Mouse (Mus musculus) heart, embryonic 13.5 days (tissue): Measurements from ENCODE around the gene Ucp1. TPM values are rescaled to one million over a fixed set of nuclear protein-coding genes. Genes with fewer than 3 reads are reported as not detected.

Source experiments
- ATAC-seq: fragments of 200-750 bp; cut with Nextera tagmentation; 2 replicates; pipeline ENCODE4 v1.8.0; 2017; ENCODE audit warnings: moderate TSS enrichment; ENCODE audit not compliant: insufficient number of reproducible peaks, low FRiP score, low TSS enrichment; ENCODE audit errors: extremely low read depth
- H3K27ac ChIP-seq: fragments of 300-500 bp; sonication (generic); replicated peaks from 2 replicates; pipeline ENCODE4 v1.5.1; 2015; ENCODE audit warnings: moderate library complexity, mild to moderate bottlenecking, inconsistent platforms
- H3K27me3 ChIP-seq: fragments of 300-500 bp; sonication (generic); replicated peaks from 2 replicates; pipeline ENCODE4 v1.6.1; 2015; ENCODE audit warnings: mild to moderate bottlenecking, inconsistent platforms
- H3K36me3 ChIP-seq: fragments of 300-500 bp; sonication (generic); 2 replicates; pipeline ENCODE4 v1.6.1; 2015; ENCODE audit warnings: mild to moderate bottlenecking, inconsistent platforms
- H3K4me1 ChIP-seq: fragments of 300-500 bp; sonication (generic); 2 replicates; pipeline ENCODE4 v1.6.1; 2015; ENCODE audit warnings: inconsistent platforms
- H3K4me2 ChIP-seq: fragments of 300-500 bp; sonication (generic); 2 replicates; pipeline ENCODE4 v1.6.1; 2015; ENCODE audit warnings: inconsistent platforms, mild to moderate bottlenecking, moderate library complexity
- H3K4me3 ChIP-seq: fragments of 300-500 bp; sonication (generic); 2 replicates; pipeline ENCODE4 v1.5.1; 2015; ENCODE audit warnings: moderate library complexity, mild to moderate bottlenecking, inconsistent platforms
- H3K9ac ChIP-seq: fragments of 300-500 bp; sonication (generic); 2 replicates; pipeline ENCODE4 v1.6.1; 2015; ENCODE audit warnings: inconsistent platforms, mild to moderate bottlenecking, moderate library complexity
- H3K9me3 ChIP-seq: fragments of 300-500 bp; sonication (generic); 2 replicates; pipeline ENCODE4 v1.6.1; 2016; ENCODE audit warnings: inconsistent platforms
- WGBS: fragments of 180-500 bp; shearing (Covaris S2); methylation state at CpG from one replicate; pipeline ENCODE4 v1.1.7; 2015; ENCODE audit warnings: mixed read lengths; 5-methylcytosine and 5-hydroxymethylcytosine counted together
- polyA plus RNA-seq: library from polyadenylated mRNA; unstranded; fragments of >200 nt; fragmentation: Nextera tagmentation; extraction: Ambion mirVana; gene quantifications from 2 replicates; pipeline ENCODE4 v1.2.1, GENCODE M21; 2015

Gene Ucp1
- polyA plus RNA-seq: not detected in 2 replicates

- no peaks in the 10 kb centered on the region for H3K9me3 ChIP-seq
- H3K36me3 ChIP-seq: no peaks in the 10 kb centered on the region
- peak within 1 kb of the TSS; percentile 58 for H3K9ac ChIP-seq
- peaks cover 45% of the 10 kb centered on the region for H3K27me3 ChIP-seq
- no peak within 1 kb of the TSS for H3K27ac ChIP-seq
- no peak for ATAC-seq
- 3% methylated on average over 20 of the region's 20 CpGs for WGBS
- H3K4me2 ChIP-seq: peak within 1 kb of the TSS; percentile 76
- H3K4me3 ChIP-seq: peak within 1 kb of the TSS; percentile 48
- H3K4me1 ChIP-seq: peaks cover 8% of the 10 kb centered on the region; the same call in 1 of the 2 replicates
These were observed at the start of gene Ucp1 for GRCm38 (mm10) chr8:83290176-83290575. Ucp1 (plus strand) TSS chr8:83290352.

GRCm38 (mm10) chr8:83244151-83244550 lies 46.0 kb upstream of the Ucp1 start:
- no peak overlapping the region for H3K9ac ChIP-seq
- H3K27me3 ChIP-seq: no peaks in the 10 kb centered on the region
- WGBS: 82% methylated on average over 7 of the region's 7 CpGs
- no peaks in the 10 kb centered on the region for H3K9me3 ChIP-seq
- no peak overlapping the region for H3K4me2 ChIP-seq
- no peak for ATAC-seq
- peaks cover 15% of the 10 kb centered on the region for H3K4me1 ChIP-seq
- H3K27ac ChIP-seq: no peak overlapping the region
- peaks cover 7% of the 10 kb centered on the region; the same call in 1 of the 2 replicates for H3K36me3 ChIP-seq
- H3K4me3 ChIP-seq: no peak overlapping the region

- Histone ChIP-seq H3K4me2 (no peak overlapping the region), H3K4me1 (no peaks in the 10 kb centered on the region), H3K27me3 (no peaks in the 10 kb centered on the region), H3K36me3 (peaks cover 10% of the 10 kb centered on the region), H3K4me3 (no peak overlapping the region), H3K27ac (no peak overlapping the region), H3K9me3 (no peaks in the 10 kb centered on the region), H3K9ac (no peak overlapping the region)
- WGBS: 81% methylated on average over 6 of the region's 6 CpGs
- ATAC-seq: no peak
These were observed 39.3 kb upstream of the Ucp1 start for GRCm38 (mm10) chr8:83250858-83251257.

- no peak for ATAC-seq
These were observed 38.5 kb upstream of the Ucp1 start for GRCm38 (mm10) chr8:83251362-83252246.

GRCm38 (mm10) chr8:83252791-83253190 lies 37.4 kb upstream of the Ucp1 start:
- no peak overlapping the region for H3K4me2 ChIP-seq
- H3K9ac ChIP-seq: no peak overlapping the region
- no peaks in the 10 kb centered on the region for H3K27me3 ChIP-seq
- no peak for ATAC-seq
- H3K27ac ChIP-seq: no peak overlapping the region
- no peaks in the 10 kb centered on the region for H3K9me3 ChIP-seq
- H3K36me3 ChIP-seq: peaks cover 11% of the 10 kb centered on the region
- WGBS: 68% methylated on average over 5 of the region's 5 CpGs
- H3K4me3 ChIP-seq: no peak overlapping the region
- H3K4me1 ChIP-seq: no peaks in the 10 kb centered on the region

More at GRCm38 (mm10) chr8:83251362-83252246, 38.5 kb upstream of the Ucp1 start:
- Histone ChIP-seq H3K27ac (no peak overlapping the region), H3K9ac (no peak overlapping the region), H3K27me3 (no peaks in the 10 kb centered on the region), H3K36me3 (peaks cover 11% of the 10 kb centered on the region), H3K9me3 (no peaks in the 10 kb centered on the region), H3K4me1 (no peaks in the 10 kb centered on the region), H3K4me2 (no peak overlapping the region), H3K4me3 (no peak overlapping the region)
- WGBS: 76% methylated on average over 14 of the region's 14 CpGs

GRCm38 (mm10) chr8:83257631-83258030 lies 32.5 kb upstream of the Ucp1 start:
- H3K27me3 ChIP-seq: no peaks in the 10 kb centered on the region
- H3K4me3 ChIP-seq: no peak overlapping the region
- no peaks in the 10 kb centered on the region for H3K4me1 ChIP-seq
- no peak for ATAC-seq
- H3K9ac ChIP-seq: no peak overlapping the region
- no peak overlapping the region for H3K27ac ChIP-seq
- peaks cover 8% of the 10 kb centered on the region; the same call in 1 of the 2 replicates for H3K36me3 ChIP-seq
- H3K9me3 ChIP-seq: no peaks in the 10 kb centered on the region
- H3K4me2 ChIP-seq: no peak overlapping the region
- WGBS: 90% methylated on average over 5 of the region's 5 CpGs

GRCm38 (mm10) chr8:83260418-83261215 lies 29.5 kb upstream of the Ucp1 start:
- Histone ChIP-seq H3K9me3 (no peaks in the 10 kb centered on the region), H3K4me1 (no peaks in the 10 kb centered on the region), H3K4me3 (no peak overlapping the region), H3K4me2 (no peak overlapping the region), H3K27ac (no peak overlapping the region), H3K9ac (no peak overlapping the region), H3K27me3 (no peaks in the 10 kb centered on the region), H3K36me3 (peaks cover 4% of the 10 kb centered on the region; the same call in 1 of the 2 replicates)
- WGBS: 68% methylated on average over 16 of the region's 16 CpGs
- ATAC-seq: no peak

- Histone ChIP-seq H3K9ac (no peak overlapping the region), H3K27me3 (no peaks in the 10 kb centered on the region), H3K4me3 (no peak overlapping the region), H3K4me2 (no peak overlapping the region), H3K9me3 (no peaks in the 10 kb centered on the region), H3K27ac (no peak overlapping the region), H3K36me3 (peaks cover 10% of the 10 kb centered on the region), H3K4me1 (peaks cover 7% of the 10 kb centered on the region)
- 94% methylated on average over 14 of the region's 14 CpGs for WGBS
- no peak for ATAC-seq
These were observed 19.0 kb upstream of the Ucp1 start for GRCm38 (mm10) chr8:83271172-83271571.

- no peak overlapping the region for H3K9ac ChIP-seq
- no peak for ATAC-seq
- H3K36me3 ChIP-seq: peaks cover 5% of the 10 kb centered on the region; the same call in 1 of the 2 replicates
- no peak overlapping the region for H3K4me3 ChIP-seq
- no peaks in the 10 kb centered on the region for H3K27me3 ChIP-seq
- H3K9me3 ChIP-seq: no peaks in the 10 kb centered on the region
- no peak overlapping the region for H3K27ac ChIP-seq
- peaks cover 7% of the 10 kb centered on the region for H3K4me1 ChIP-seq
- H3K4me2 ChIP-seq: no peak overlapping the region
- WGBS: 71% methylated on average over 10 of the region's 10 CpGs
These were observed 17.7 kb upstream of the Ucp1 start for GRCm38 (mm10) chr8:83272464-83272863.

GRCm38 (mm10) chr8:83274470-83274869 lies 15.7 kb upstream of the Ucp1 start:
- H3K27me3 ChIP-seq: no peaks in the 10 kb centered on the region
- no peak; the same call in 1 of the 2 replicates for ATAC-seq
- WGBS: 28% methylated on average over 11 of the region's 11 CpGs
- peaks cover 5% of the 10 kb centered on the region; the same call in 1 of the 2 replicates for H3K36me3 ChIP-seq
- peak overlapping the region; percentile 65 for H3K9ac ChIP-seq
- no peaks in the 10 kb centered on the region for H3K9me3 ChIP-seq
- peak overlapping the region; percentile 27 for H3K4me3 ChIP-seq
- peak overlapping the region; percentile 73 for H3K27ac ChIP-seq
- peak overlapping the region; percentile 58 for H3K4me2 ChIP-seq
- H3K4me1 ChIP-seq: peaks cover 7% of the 10 kb centered on the region

GRCm38 (mm10) chr8:83278431-83278830 lies 11.7 kb upstream of the Ucp1 start:
- Histone ChIP-seq H3K27ac (no peak overlapping the region), H3K4me2 (no peak overlapping the region), H3K36me3 (no peaks in the 10 kb centered on the region), H3K4me1 (peaks cover 7% of the 10 kb centered on the region), H3K9me3 (no peaks in the 10 kb centered on the region), H3K4me3 (no peak overlapping the region), H3K27me3 (no peaks in the 10 kb centered on the region), H3K9ac (no peak overlapping the region)
- WGBS: 75% methylated on average over 6 of the region's 6 CpGs
- ATAC-seq: no peak
